Mouse (Mus musculus) brain, embryonic 14.5 days (tissue): ENCODE measurements around the gene Zfpl1.

ENCODE experiments used
- CTCF ChIP-seq: fragments of 200-500 bp; IDR thresholded peaks from 2 replicates; pipeline ENCODE4 v1.5.1; 2012; ENCODE audit warnings: inconsistent platforms, mild to moderate bottlenecking, moderate library complexity, borderline replicate concordance; ENCODE audit not compliant: insufficient read depth, insufficient read length; ENCODE audit errors: extremely low read depth
- POLR2A ChIP-seq: fragments of 200-500 bp; IDR thresholded peaks from 2 replicates; pipeline ENCODE4 v1.6.1; 2012; ENCODE audit warnings: mild to moderate bottlenecking, inconsistent platforms, borderline replicate concordance; ENCODE audit not compliant: poor library complexity, insufficient read depth, insufficient read length, severe bottlenecking; ENCODE audit errors: extremely low read depth

DNA sequence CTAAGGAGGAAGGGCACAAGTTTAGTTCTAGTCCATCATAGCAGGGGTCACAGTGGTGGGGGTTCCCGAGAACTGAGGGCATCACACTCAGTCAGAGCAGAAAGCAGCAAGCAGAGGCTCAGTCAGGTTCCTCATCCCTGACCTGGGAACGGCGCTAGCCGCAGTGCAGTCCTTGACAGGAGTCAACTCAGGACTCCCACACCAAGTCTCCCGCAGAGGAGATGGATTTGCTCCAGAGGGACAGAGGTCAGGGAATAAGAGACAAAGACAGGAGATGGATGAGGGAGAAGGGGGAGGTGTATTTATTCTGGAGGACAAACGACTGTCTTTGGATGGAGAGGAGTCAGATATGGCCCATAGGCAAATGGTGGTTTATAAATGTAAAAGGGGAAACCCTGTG lies 28.4 kb upstream of the Zfpl1 start:
- no peak for TF ChIP-seq CTCF
- TF ChIP-seq POLR2A: no peak
